ENCODE assay signal across 27 mouse cellular contexts in genomic region chr9:5822234-5822633, GRCm38 (mm10).
"Had no signal": no experiment of that assay in that cellular context is flagged by ENCODE, and none has a peak within 500 bp of the region (broad histone marks: within the 10 kb centered on the region; RNA-seq: fewer than 3 reads in every experiment).

No protein-coding gene starts in this region.

- H3K36me3 ChIP-seq: heart, embryonic 10.5 days; heart, embryonic 12.5 days; hindbrain, embryonic 10.5 days; hindbrain, embryonic 13.5 days; hindbrain, embryonic 15.5 days; kidney, embryonic 15.5 days; limb, embryonic 13.5 days; limb, embryonic 15.5 days; liver, embryonic 12.5 days had no signal

- H3K4me1 ChIP-seq: heart, embryonic 10.5 days; heart, embryonic 12.5 days; hindbrain, embryonic 10.5 days; hindbrain, embryonic 13.5 days; hindbrain, embryonic 15.5 days; kidney, embryonic 15.5 days; limb, embryonic 13.5 days; limb, embryonic 15.5 days; liver, embryonic 12.5 days had no signal

- H3K27me3 ChIP-seq: heart, embryonic 12.5 days; hindbrain, embryonic 13.5 days; hindbrain, embryonic 15.5 days; kidney, embryonic 15.5 days; limb, embryonic 13.5 days; limb, embryonic 15.5 days; liver, embryonic 12.5 days had no signal

- H3K4me3 ChIP-seq: gastrocnemius, adult 2 months; heart, embryonic 10.5 days; heart, embryonic 12.5 days; hindbrain, embryonic 10.5 days; hindbrain, embryonic 13.5 days; hindbrain, embryonic 15.5 days; kidney, embryonic 15.5 days; limb, embryonic 13.5 days; limb, embryonic 15.5 days; liver, embryonic 12.5 days had no signal

- H3K9ac ChIP-seq: heart, embryonic 12.5 days; hindbrain, embryonic 13.5 days; hindbrain, embryonic 15.5 days; kidney, embryonic 15.5 days; limb, embryonic 13.5 days; limb, embryonic 15.5 days; liver, embryonic 12.5 days; liver, embryonic 14.5 days had no signal

- H3K27ac ChIP-seq: gastrocnemius, adult 2 months; heart, embryonic 10.5 days; hindbrain, embryonic 10.5 days; hindbrain, embryonic 13.5 days; hindbrain, embryonic 15.5 days; hindbrain, postnatal 0 days; kidney, embryonic 15.5 days; kidney, postnatal 0 days; limb, embryonic 13.5 days; limb, embryonic 15.5 days; liver, embryonic 12.5 days; liver, embryonic 14.5 days had no signal

- H3K4me2 ChIP-seq: heart, embryonic 12.5 days; hindbrain, embryonic 13.5 days; hindbrain, embryonic 15.5 days; kidney, embryonic 15.5 days; limb, embryonic 13.5 days; limb, embryonic 15.5 days; liver, embryonic 12.5 days had no signal

- ATAC-seq: hindbrain, postnatal 0 days; intestine, embryonic 16.5 days; liver, embryonic 12.5 days had no signal

- H3K9me3 ChIP-seq: heart, embryonic 10.5 days; heart, embryonic 12.5 days; limb, embryonic 13.5 days; limb, embryonic 15.5 days; liver, embryonic 12.5 days had no signal

- DNase-seq: gastrocnemius, adult 2 months; gastrocnemius, postnatal 10 days; gastrocnemius, postnatal 25 days; heart, adult 18-20 months; heart, postnatal 10 days; heart, postnatal 4 days; kidney, adult 11 months; kidney, adult 2 months; kidney, adult 9 months; kidney, postnatal 14 days; kidney, postnatal 36 days; layer of hippocampus, adult 9-11 months; layer of hippocampus, postnatal 36 days; left cerebral cortex, postnatal 4 days had no signal
